Mouse (Mus musculus) lung, postnatal 36 days (tissue): ENCODE measurements around the gene Ctbs.

Experiments used
- DNase-seq: peaks from one replicate; pipeline ENCODE4 v3.0.0; 2022; ENCODE audit warnings: mixed read lengths

Ctbs gene

DNA sequence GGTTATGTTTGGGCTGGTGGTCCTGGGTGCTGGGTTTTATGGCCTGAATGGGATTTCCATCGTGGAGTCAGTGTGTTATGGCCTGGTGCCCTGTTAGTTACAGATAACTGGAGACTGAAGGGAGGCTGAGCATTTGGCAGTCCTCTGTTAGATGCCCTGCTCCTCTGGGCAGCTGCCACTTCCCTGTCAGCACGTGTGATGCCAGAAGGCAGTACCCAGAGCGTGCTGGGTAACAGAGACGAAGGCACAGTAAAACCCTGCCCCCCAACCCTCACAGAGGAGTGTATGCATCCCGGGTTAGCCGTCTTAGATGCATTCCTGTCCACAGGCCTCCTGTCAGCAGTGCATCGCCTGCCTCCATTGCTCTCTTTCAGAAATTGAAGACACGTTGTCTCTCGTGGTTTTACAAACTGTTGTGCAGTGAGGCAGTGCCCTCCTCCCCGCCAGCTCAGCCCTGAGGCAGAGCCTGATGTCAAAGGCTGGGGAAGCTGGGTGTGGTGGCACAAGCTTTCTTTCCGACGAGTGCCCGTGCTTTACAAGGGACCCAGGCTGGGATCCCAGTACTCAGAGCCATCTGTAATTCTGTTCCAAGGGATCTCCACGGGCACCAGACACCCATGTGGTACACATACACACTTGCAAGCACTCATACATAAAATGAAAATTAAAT is 15.8 kb upstream of the Ctbs start:
- DNase-seq, result no peak

DNA sequence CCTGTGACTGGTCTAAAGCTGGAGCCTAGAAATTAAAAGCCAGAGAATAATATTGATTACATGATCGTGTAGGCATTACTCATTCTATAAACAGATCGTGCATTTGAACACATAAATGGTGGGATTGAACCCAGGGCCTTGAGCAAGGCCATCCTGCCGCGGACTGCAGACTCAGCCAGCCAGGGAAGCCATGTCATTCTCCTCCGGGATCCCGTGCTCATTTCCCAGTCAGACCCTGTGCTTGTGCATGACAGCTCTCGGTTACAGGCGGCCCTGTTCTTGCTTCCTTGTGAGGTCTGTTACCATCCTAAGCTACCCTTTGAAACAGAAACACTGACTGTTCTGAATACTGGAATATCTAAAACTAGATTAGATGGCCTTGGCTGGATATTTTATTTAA is 14.9 kb upstream of the Ctbs start:
- no peak for DNase-seq

DNA sequence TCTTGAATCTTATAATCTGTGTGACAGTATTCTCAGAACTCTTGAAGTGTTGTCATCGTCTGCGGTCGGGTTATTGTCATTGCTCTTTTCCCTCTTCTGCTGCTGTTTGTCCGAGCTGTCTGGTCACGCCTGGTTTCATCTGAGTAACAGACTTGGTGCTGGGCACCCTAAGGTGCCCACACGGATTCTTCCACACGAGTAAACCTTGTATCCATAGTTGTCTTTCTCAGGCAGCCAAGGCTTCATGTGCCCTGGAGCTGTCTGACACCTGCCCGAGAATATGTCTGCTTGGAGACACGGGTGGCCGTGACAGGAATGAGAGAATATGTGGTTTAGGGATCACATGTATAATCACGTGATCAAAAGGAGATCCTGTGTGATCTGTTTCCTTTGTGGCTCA is 14.1 kb upstream of the Ctbs start:
- DNase-seq, result no peak

GRCm38 (mm10) chr3:146436114-146436513 is 13.5 kb upstream of the Ctbs start:
- no peak for DNase-seq

- DNase-seq, result no peak
Measured at GRCm38 (mm10) chr3:146440011-146440410, 9.6 kb upstream of the Ctbs start.

- DNase-seq, result no peak
Measured at GRCm38 (mm10) chr3:146440422-146440821, 9.2 kb upstream of the Ctbs start.

DNA sequence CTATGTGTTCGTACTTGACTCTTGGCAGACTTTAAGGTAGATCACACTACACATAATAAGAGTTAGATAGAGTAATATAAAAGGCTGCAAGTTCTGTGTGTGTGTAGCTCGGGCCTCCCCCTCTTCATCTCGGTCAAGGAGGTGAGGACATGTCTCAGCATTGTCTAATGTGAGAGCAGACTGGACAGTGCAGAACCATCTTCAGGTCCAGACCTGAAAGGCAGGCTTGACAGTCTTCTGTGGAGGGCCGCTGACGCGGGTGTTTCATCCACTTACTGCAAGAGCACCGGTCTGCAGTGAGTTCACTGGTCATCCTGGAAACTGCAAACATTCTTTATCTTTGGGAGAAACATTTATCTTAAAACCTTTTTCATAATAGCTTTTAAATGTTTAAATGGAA is 7.1 kb upstream of the Ctbs start:
- DNase-seq, result no peak

DNA sequence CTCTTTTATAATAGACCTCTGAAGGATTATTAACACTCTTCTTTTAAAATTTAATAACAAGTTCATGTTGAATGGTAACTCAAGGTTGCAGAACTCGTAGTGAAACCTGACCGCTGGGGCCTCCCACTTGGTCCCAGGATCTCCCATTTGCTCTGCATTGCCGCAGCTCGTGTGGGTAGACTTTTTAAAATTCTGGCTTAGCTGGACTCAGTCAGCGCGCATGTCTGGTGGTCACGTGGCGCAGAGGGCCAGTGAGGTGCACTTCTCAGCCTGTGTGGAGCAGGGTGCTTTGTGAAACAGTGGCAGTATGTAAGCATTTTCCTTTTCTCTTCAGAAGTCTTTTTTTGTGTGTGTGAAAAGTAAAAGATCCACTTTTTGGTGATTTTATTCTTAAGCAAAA is 6.7 kb upstream of the Ctbs start:
- DNase-seq, result no peak

GRCm38 (mm10) chr3:146443380-146443779 is 6.2 kb upstream of the Ctbs start:
- no peak for DNase-seq

- DNase-seq, result peak; percentile 28
Measured at GRCm38 (mm10) chr3:146444880-146445279, 4.7 kb upstream of the Ctbs start.

DNA sequence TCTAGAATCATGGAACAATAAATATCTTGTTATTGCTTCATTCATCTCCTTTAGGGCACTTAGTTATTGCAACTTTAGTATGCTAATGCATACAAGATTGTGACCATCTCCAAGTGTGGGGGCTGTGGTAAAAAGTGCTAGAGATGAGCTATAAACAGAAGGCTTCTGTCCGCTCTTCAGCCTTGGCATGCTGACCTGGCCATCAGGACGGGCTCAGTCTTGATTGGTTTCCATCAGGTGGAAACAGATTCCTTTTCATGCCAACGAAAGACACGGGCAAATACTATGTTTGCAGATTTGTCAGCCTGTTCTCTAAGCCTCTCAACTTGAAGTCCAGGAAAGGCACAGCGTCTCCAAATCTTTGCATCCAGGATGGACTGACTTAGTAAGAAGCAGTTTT is 2.4 kb upstream of the Ctbs start:
- no peak for DNase-seq

- DNase-seq, result peak; percentile 43
Measured at GRCm38 (mm10) chr3:146447598-146447997, 2.0 kb upstream of the Ctbs start.

DNA sequence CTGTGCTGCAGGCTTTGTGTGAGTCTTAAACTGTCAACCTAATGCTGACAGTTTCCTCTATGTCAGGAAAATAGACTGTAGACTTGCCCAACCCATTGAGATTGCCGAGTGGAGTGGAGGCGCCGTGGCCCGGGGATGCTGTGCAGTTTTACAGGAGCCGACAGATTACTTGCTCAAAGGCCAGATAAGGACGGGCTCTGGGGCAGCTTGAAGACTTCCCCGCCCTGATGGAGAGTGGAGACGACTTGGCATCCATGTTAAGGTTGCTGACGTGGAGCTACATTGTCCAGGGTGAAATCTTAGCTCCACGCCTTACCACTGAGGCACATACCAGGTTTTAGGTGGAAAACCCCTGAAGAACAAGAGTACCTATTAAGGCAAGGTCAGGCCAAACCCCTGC is 1.2 kb upstream of the Ctbs start:
- no peak for DNase-seq

- DNase-seq, result no peak
Measured at GRCm38 (mm10) chr3:146448969-146449368, 626 bp upstream of the Ctbs start.

GRCm38 (mm10) chr3:146450371-146450841 is 811 bp downstream of the Ctbs start:
- DNase-seq, result peak; percentile 97

GRCm38 (mm10) chr3:146451375-146451774 is 1.8 kb downstream of the Ctbs start:
- DNase-seq, result no peak

GRCm38 (mm10) chr3:146462939-146463338 is 13.3 kb downstream of the Ctbs start:
- DNase-seq, result no peak

GRCm38 (mm10) chr3:146469226-146469625 is 19.6 kb downstream of the Ctbs start:
- DNase-seq, result no peak

DNA sequence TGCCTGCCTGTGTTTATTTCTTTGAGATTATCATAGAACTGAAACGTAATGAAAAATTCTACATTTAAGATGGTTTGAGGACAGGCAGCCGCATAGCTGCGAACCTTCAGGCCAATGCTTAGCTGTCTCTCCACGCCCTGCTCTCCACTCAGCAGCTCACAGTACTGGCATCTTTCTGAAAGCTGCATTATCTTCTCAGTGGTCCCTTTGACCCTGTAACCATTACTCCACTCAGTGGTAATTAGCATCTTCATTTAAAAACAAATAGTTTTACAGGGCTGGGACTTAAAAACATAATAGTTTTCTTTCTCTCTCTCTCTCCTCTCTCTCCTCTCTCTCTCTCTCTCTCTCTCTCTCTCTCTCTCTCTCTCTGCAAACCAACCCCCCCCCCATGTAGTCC is 23.1 kb downstream of the Ctbs start:
- DNase-seq, result no peak

GRCm38 (mm10) chr3:146473741-146474140 is 24.1 kb downstream of the Ctbs start:
- no peak for DNase-seq

DNA sequence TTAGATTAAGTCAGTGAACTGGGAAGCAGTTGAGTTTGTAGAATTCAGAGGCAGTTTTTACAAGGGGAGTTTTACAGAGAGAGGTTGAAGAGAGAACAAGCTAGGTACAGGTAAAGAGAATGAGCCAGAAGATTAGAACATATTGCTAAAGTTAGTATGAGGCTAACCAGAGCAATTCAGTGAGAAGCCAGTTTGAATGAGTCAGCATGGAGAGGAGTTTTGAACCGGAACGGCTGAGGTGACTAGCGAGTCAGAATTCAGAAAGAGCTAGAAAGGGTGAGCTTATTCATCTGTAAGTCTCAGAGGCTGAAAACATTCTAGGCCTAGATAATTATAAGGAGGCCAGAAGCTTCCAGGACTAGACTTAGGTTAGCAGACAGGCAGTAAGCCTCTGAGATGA is 24.8 kb downstream of the Ctbs start:
- no peak for DNase-seq

DNA sequence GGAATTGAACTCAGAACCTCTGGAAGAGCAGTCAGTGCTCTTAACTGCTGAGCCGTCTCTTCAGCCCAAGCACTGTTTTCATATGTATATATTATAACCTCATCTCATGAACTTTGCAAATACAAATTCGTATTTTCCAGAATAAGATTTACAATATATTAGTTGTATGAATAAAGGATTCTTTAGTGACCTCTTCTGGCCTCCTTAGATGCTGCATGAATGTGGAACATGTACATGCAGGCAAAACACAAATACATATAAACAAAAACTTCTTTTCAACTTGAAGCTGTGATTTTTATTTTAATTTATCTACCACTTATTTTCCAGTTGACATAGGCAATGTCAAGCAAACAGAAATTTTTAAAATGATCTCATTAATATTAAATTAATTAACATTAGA is 32.4 kb downstream of the Ctbs start:
- DNase-seq, result peak; percentile 4

GRCm38 (mm10) chr3:146486464-146486863 is 36.9 kb downstream of the Ctbs start:
- peak; percentile 14 for DNase-seq

- no peak for DNase-seq
Measured at GRCm38 (mm10) chr3:146494941-146495340, 45.3 kb downstream of the Ctbs start.

- no peak for DNase-seq
Measured at GRCm38 (mm10) chr3:146498989-146499388, 49.4 kb downstream of the Ctbs start.
